Mouse (Mus musculus): ENCODE measurements around the gene Cdc25a. TPM values are rescaled to one million over a fixed set of nuclear protein-coding genes. Genes with fewer than 3 reads are reported as not detected.

The Cdc25a gene
- polyA plus RNA-seq, 2 experiments = 10.8 to 11.9 TPM

GRCm38 (mm10) chr9:109909926-109910325 lies 34.5 kb downstream of the Cdc25a start:
- no peak overlapping the region for H3K9ac ChIP-seq (replicated peaks)
- no peak for TF ChIP-seq CTCF (IDR thresholded peaks at IDR 0.05; ENCODE audit: low read depth)
- TF ChIP-seq EP300 (IDR thresholded peaks at IDR 0.05; ENCODE audit: low read depth) = no peak
- no peaks in the 10 kb centered on the region for H3K9me3 ChIP-seq (ENCODE audit: control insufficient read depth, low read length)
- ATAC-seq (ENCODE audit: insufficient read depth) (no peak), DNase-seq (ENCODE audit: low read depth in 3 of 3, low spot score in 3 of 3) (no peak)
- no peak overlapping the region for H3K27ac ChIP-seq
- no peak overlapping the region for H3K4me2 ChIP-seq (ENCODE audit: low read depth)
- whole genome bisulfite sequencing (ENCODE audit: insufficient replicate concordance) = 63% methylated on average over 4 of the region's 4 CpGs
- no peaks in the 10 kb centered on the region for H3K36me3 ChIP-seq (replicated peaks; ENCODE audit: control insufficient read depth, insufficient read depth, low read depth)
- no peak overlapping the region for H3K4me3 ChIP-seq (ENCODE audit: insufficient read depth in 1 of 2, low read depth in 2 of 2, low read length in 2 of 2)
- no peaks in the 10 kb centered on the region for H3K27me3 ChIP-seq (ENCODE audit: control insufficient read depth, insufficient read depth, low read length)
- no peaks in the 10 kb centered on the region for H3K4me1 ChIP-seq (replicated peaks; ENCODE audit: control insufficient read depth in 2 of 2, insufficient read depth in 2 of 2, low read length in 1 of 2)

- ATAC-seq (ENCODE audit: insufficient read depth) (no peak), DNase-seq (ENCODE audit: low read depth in 3 of 3, low spot score in 3 of 3) (no peak)
- H3K9me3 ChIP-seq (ENCODE audit: control insufficient read depth, low read length) = no peaks in the 10 kb centered on the region
- H3K27me3 ChIP-seq (ENCODE audit: control insufficient read depth, insufficient read depth, low read length) = no peaks in the 10 kb centered on the region
- H3K27ac ChIP-seq = no peak overlapping the region
- 68% methylated on average over 7 of the region's 7 CpGs for WGBS (ENCODE audit: insufficient replicate concordance)
- TF ChIP-seq EP300 (IDR thresholded peaks at IDR 0.05; ENCODE audit: low read depth) (no peak), CTCF (IDR thresholded peaks at IDR 0.05; ENCODE audit: low read depth) (no peak)
- H3K9ac ChIP-seq (replicated peaks) = no peak overlapping the region
- no peaks in the 10 kb centered on the region for H3K36me3 ChIP-seq (replicated peaks; ENCODE audit: control insufficient read depth, insufficient read depth, low read depth)
- no peak overlapping the region for H3K4me3 ChIP-seq (ENCODE audit: insufficient read depth in 1 of 2, low read depth in 2 of 2, low read length in 2 of 2)
- H3K4me1 ChIP-seq (replicated peaks; ENCODE audit: control insufficient read depth in 2 of 2, insufficient read depth in 2 of 2, low read length in 1 of 2) = no peaks in the 10 kb centered on the region
- H3K4me2 ChIP-seq (ENCODE audit: low read depth) = no peak overlapping the region
Measured at GRCm38 (mm10) chr9:109911779-109912178, 36.4 kb downstream of the Cdc25a start.

- Histone ChIP-seq H3K27me3 (ENCODE audit: control insufficient read depth, insufficient read depth, low read length) (no peaks in the 10 kb centered on the region), H3K4me1 (replicated peaks; ENCODE audit: control insufficient read depth in 2 of 2, insufficient read depth in 2 of 2, low read length in 1 of 2) (no peaks in the 10 kb centered on the region), H3K4me3 (ENCODE audit: insufficient read depth in 1 of 2, low read depth in 2 of 2, low read length in 2 of 2) (no peak overlapping the region), H3K4me2 (ENCODE audit: low read depth) (no peak overlapping the region), H3K9ac (replicated peaks) (no peak overlapping the region), H3K9me3 (ENCODE audit: control insufficient read depth, low read length) (no peaks in the 10 kb centered on the region), H3K36me3 (replicated peaks; ENCODE audit: control insufficient read depth, insufficient read depth, low read depth) (no peaks in the 10 kb centered on the region), H3K27ac (no peak overlapping the region)
- DNase-seq (ENCODE audit: low read depth in 3 of 3, low spot score in 3 of 3) (no peak), ATAC-seq (ENCODE audit: insufficient read depth) (no peak)
- 25% methylated on average over 4 of the region's 4 CpGs for WGBS (ENCODE audit: insufficient replicate concordance)
- no peak for TF ChIP-seq CTCF (IDR thresholded peaks at IDR 0.05; ENCODE audit: low read depth)
- TF ChIP-seq EP300 (IDR thresholded peaks at IDR 0.05; ENCODE audit: low read depth) = no peak
Measured at GRCm38 (mm10) chr9:109914269-109914926, 39.0 kb downstream of the Cdc25a start.

GRCm38 (mm10) chr9:109917931-109918330 lies 42.6 kb downstream of the Cdc25a start:
- no peaks in the 10 kb centered on the region for H3K27me3 ChIP-seq (ENCODE audit: control insufficient read depth, insufficient read depth, low read length)
- no peaks in the 10 kb centered on the region for H3K4me1 ChIP-seq (replicated peaks; ENCODE audit: control insufficient read depth in 2 of 2, insufficient read depth in 2 of 2, low read length in 1 of 2)
- 61% methylated on average over 2 of the region's 2 CpGs for WGBS (ENCODE audit: insufficient replicate concordance)
- H3K4me2 ChIP-seq (ENCODE audit: low read depth) = no peak overlapping the region
- DNase-seq (ENCODE audit: low read depth in 3 of 3, low spot score in 3 of 3) (no peak), ATAC-seq (ENCODE audit: insufficient read depth) (no peak)
- no peak overlapping the region for H3K9ac ChIP-seq (replicated peaks)
- TF ChIP-seq EP300 (IDR thresholded peaks at IDR 0.05; ENCODE audit: low read depth) (no peak), CTCF (IDR thresholded peaks at IDR 0.05; ENCODE audit: low read depth) (no peak)
- H3K4me3 ChIP-seq (ENCODE audit: insufficient read depth in 1 of 2, low read depth in 2 of 2, low read length in 2 of 2) = no peak overlapping the region
- no peak overlapping the region for H3K27ac ChIP-seq
- H3K9me3 ChIP-seq (ENCODE audit: control insufficient read depth, low read length) = no peaks in the 10 kb centered on the region
- H3K36me3 ChIP-seq (replicated peaks; ENCODE audit: control insufficient read depth, insufficient read depth, low read depth) = no peaks in the 10 kb centered on the region

GRCm38 (mm10) chr9:109929131-109929530 lies 53.8 kb downstream of the Cdc25a start:
- no peak overlapping the region for H3K4me2 ChIP-seq (ENCODE audit: low read depth)
- H3K36me3 ChIP-seq (replicated peaks; ENCODE audit: control insufficient read depth, insufficient read depth, low read depth) = no peaks in the 10 kb centered on the region
- no peak overlapping the region for H3K9ac ChIP-seq (replicated peaks)
- H3K27ac ChIP-seq = no peak overlapping the region
- peaks cover 12% of the 10 kb centered on the region for H3K27me3 ChIP-seq (ENCODE audit: control insufficient read depth, insufficient read depth, low read length)
- H3K4me3 ChIP-seq (ENCODE audit: insufficient read depth in 1 of 2, low read depth in 2 of 2, low read length in 2 of 2) = no peak overlapping the region
- H3K4me1 ChIP-seq (replicated peaks; ENCODE audit: control insufficient read depth in 2 of 2, insufficient read depth in 2 of 2, low read length in 1 of 2) = peaks cover 0 to 2% of the 10 kb centered on the region in 2 experiments; a peak in 2 of 4 replicates
- ATAC-seq (ENCODE audit: insufficient read depth) = no peak
- no peaks in the 10 kb centered on the region for H3K9me3 ChIP-seq (ENCODE audit: control insufficient read depth, low read length)
- TF ChIP-seq EP300 (IDR thresholded peaks at IDR 0.05; ENCODE audit: low read depth) = no peak
- no peak for TF ChIP-seq CTCF (IDR thresholded peaks at IDR 0.05; ENCODE audit: low read depth)
- DNase-seq (ENCODE audit: low read depth in 3 of 3, low spot score in 3 of 3) = no peak
- WGBS (ENCODE audit: insufficient replicate concordance) = 70% methylated on average over 3 of the region's 3 CpGs
